Mouse (Mus musculus): Measurements from ENCODE around the gene Dscam. TPM values are rescaled to one million over a fixed set of nuclear protein-coding genes. Genes with fewer than 3 reads are reported as not detected.
A peak's percentile ranks its signal among the peaks of the same experiment; 100 is the strongest.

Dscam gene
- polyA plus RNA-seq, 1 experiment from 2014 or later, result 0.24 TPM

DNA sequence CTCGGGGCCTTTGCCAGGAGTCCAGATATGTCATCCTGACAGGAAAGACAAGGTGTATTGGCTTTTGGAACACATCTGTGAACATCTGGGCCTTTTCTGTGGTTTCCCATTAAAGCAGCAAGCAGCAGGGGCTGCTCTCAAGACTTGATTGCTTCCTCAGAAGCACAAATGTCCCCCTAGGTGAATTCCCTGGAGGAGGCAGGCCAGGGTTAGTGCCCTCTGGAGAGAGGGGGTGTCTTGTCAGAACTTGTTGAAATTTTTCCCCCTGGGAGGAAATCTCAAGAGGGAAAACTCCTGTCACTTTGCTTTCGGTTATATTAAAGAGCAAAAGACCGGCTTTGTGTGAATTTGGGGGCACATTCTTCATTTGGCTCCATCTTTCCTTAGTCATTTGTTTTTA lies 1.9 kb downstream of the Dscam start:
- no peaks in the 10 kb centered on the region for H3K36me3 ChIP-seq
- H3K9ac ChIP-seq, result no peak overlapping the region
- H3K4me2 ChIP-seq, result no peak overlapping the region
- WGBS, result 34% methylated on average over 3 of the region's 3 CpGs
- no peak overlapping the region for H3K27ac ChIP-seq
- H3K4me3 ChIP-seq (replicated peaks), result no peak overlapping the region
- H3K4me1 ChIP-seq, result 0 out of 2 replicates have a peak, but pooled peaks cover 7% of the 10 kb centered on the region
- H3K27me3 ChIP-seq (replicated peaks), result peaks cover 66% of the 10 kb centered on the region
- ATAC-seq (ENCODE audit: insufficient read depth, low FRiP score, low read depth), result no peak
- no peaks in the 10 kb centered on the region for H3K9me3 ChIP-seq

DNA sequence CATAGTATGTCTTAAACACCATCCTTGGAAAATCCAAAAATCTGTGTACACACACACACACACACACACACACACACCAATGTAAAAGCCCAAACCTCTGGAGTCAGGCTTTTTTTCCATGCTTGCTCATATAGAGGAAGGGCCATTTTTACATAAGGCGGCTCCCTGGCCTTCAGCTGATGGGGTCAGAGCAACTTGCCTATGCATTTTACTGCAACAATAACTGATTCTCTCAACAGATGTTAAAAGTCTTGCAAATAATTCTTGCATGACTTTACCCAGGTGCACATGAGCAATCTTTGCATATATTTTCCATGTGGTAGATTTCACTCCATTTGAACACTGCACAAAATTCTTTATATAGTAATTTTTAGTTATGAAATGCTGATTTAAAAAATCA lies 2.5 kb downstream of the Dscam start:
- no peak overlapping the region for H3K9ac ChIP-seq
- WGBS, result 86% methylated on average over 1 of the region's 1 CpGs
- no peak overlapping the region for H3K4me2 ChIP-seq
- 0 out of 2 replicates have a peak, but pooled peaks cover 7% of the 10 kb centered on the region for H3K4me1 ChIP-seq
- H3K27ac ChIP-seq, result no peak overlapping the region
- peaks cover 61% of the 10 kb centered on the region for H3K27me3 ChIP-seq (replicated peaks)
- no peak overlapping the region for H3K4me3 ChIP-seq (replicated peaks)
- H3K9me3 ChIP-seq, result no peaks in the 10 kb centered on the region
- H3K36me3 ChIP-seq, result no peaks in the 10 kb centered on the region
- ATAC-seq (ENCODE audit: insufficient read depth, low FRiP score, low read depth), result no peak

DNA sequence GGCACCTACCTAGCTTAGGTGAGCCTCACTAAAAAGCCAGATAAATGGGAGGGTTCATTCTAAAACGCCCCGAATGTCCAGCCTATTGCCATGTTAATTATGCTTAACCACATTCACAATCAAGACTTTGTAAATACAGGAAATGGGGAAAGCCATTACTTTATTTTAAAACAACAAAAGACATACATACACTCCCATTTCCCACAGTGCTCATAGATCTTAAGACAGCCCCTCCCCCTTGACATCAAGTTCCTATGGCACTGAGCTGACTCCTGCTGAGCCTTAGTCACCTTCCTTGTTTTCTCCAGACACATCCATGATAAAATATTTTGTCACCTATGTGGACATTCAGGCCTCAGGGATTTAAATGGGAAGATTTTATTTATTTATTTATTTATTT lies 4.4 kb downstream of the Dscam start:
- Histone ChIP-seq H3K4me1 (0 out of 2 replicates have a peak, but pooled peaks cover 7% of the 10 kb centered on the region), H3K9me3 (no peaks in the 10 kb centered on the region), H3K4me3 (replicated peaks) (no peak overlapping the region), H3K27ac (no peak overlapping the region), H3K27me3 (replicated peaks) (peaks cover 45% of the 10 kb centered on the region), H3K9ac (no peak overlapping the region), H3K4me2 (peak overlapping the region; percentile 65), H3K36me3 (no peaks in the 10 kb centered on the region)
- WGBS, result 43% methylated on average over 2 of the region's 2 CpGs
- ATAC-seq (ENCODE audit: insufficient read depth, low FRiP score, low read depth), result no peak

DNA sequence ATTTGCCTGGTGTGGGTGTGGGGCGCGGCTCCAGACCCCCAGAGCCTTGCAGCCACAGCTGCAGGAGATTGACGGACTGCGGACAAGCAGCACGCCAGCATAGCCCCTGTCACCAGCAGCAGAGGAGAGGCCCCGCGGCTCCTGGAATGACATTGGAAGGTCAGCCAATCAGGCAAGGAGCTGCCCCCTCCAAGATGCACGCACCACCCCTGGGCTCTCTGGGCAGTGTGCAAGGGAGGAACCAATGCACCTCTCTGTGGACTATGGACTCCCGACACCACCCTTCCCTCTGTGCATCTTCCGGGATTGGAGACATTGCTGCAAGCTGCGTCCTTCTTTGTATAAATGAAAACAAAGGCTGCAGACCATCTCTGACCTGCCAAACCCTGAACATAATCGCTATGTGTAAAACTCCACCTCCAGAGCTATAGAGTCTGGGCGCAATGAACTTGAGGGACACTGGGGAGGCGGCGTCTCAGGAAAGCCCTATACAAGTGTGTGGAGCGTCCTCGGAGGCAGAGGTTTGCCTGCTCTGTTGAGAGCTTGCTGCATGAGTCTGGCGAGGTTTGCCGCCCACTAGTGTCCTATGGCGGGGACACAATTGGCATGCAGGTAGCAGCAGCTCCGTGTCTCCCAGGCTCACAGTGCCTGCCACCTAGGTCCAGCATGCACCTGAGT lies 5.0 kb downstream of the Dscam start:
- Histone ChIP-seq H3K4me3 (replicated peaks) (peak overlapping the region; percentile 32), H3K4me1 (0 out of 2 replicates have a peak, but pooled peaks cover 7% of the 10 kb centered on the region), H3K9me3 (no peaks in the 10 kb centered on the region), H3K36me3 (no peaks in the 10 kb centered on the region), H3K27me3 (replicated peaks) (peaks cover 39% of the 10 kb centered on the region), H3K9ac (no peak overlapping the region), H3K27ac (no peak overlapping the region), H3K4me2 (peak overlapping the region; percentile 65)
- 4% methylated on average over 21 of the region's 21 CpGs for WGBS
- ATAC-seq (ENCODE audit: insufficient read depth, low FRiP score, low read depth), result peak; percentile 81

DNA sequence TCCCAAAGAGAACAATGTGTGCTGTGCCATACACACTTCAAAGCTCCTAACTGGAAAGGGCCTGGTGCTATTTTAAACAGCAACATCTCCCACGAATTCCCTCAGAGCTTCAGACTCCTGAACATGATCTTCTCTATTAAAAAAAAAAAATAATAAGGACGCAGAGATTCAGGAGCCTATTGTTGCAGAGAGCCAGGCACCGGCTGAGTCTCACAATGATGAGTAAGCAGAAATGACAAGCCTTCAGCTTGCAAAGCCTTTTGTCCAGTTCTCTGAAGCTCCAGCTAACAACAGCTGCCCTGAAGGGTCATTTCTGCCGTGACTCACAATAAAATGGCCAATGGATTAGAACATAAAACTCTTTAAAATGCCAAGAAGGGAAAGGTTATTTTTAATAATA lies 12.3 kb downstream of the Dscam start:
- H3K27me3 ChIP-seq (replicated peaks), result no peaks in the 10 kb centered on the region
- WGBS, result 66% methylated on average over 4 of the region's 4 CpGs
- ATAC-seq (ENCODE audit: insufficient read depth, low FRiP score, low read depth), result no peak

DNA sequence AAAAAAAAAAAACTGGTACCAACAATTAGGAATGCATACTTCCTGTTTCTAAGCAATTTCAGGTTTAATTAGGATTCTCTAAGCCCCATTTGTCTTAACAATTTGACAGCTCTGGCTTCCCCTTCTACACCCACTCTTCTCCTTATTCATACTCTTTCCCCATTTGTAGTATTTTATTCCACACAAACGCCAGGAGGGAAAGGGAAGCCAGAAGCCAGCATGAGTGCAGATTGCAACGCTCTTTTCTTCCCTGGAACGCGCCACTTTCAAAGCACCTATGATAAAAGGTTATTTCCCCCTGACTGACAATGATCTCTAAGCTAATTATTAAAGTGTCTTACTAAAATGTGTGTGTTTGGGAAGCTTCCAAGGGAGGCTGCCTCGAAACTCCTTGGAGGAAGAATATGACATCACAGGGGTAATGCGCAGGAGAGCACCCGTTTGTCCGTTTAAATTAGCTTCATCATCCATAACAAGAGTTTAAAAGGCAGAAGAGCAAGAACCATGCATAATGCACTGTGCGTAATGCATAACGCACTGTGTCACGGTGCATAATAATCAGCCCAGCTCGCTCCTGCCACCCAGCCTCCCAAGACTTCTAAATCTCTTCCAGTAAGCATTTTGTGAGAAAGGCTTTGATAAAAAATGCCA lies 25.9 kb downstream of the Dscam start:
- 76% methylated on average over 12 of the region's 12 CpGs for WGBS
- H3K27me3 ChIP-seq (replicated peaks), result no peaks in the 10 kb centered on the region
- no peak overlapping the region for H3K4me2 ChIP-seq
- H3K27ac ChIP-seq, result no peak overlapping the region
- H3K4me1 ChIP-seq, result no peaks in the 10 kb centered on the region
- H3K9ac ChIP-seq, result no peak overlapping the region
- no peaks in the 10 kb centered on the region for H3K9me3 ChIP-seq
- H3K36me3 ChIP-seq, result no peaks in the 10 kb centered on the region
- no peak overlapping the region for H3K4me3 ChIP-seq (replicated peaks)
- ATAC-seq (ENCODE audit: insufficient read depth, low FRiP score, low read depth), result no peak

More for the DNA sequence above, 12.3 kb downstream of the Dscam start:
- H3K4me1 ChIP-seq, result no peaks in the 10 kb centered on the region
- no peak overlapping the region for H3K27ac ChIP-seq
- H3K4me2 ChIP-seq, result no peak overlapping the region
- H3K9me3 ChIP-seq, result no peaks in the 10 kb centered on the region
- H3K36me3 ChIP-seq, result no peaks in the 10 kb centered on the region
- H3K4me3 ChIP-seq (replicated peaks), result no peak overlapping the region
- no peak overlapping the region for H3K9ac ChIP-seq

DNA sequence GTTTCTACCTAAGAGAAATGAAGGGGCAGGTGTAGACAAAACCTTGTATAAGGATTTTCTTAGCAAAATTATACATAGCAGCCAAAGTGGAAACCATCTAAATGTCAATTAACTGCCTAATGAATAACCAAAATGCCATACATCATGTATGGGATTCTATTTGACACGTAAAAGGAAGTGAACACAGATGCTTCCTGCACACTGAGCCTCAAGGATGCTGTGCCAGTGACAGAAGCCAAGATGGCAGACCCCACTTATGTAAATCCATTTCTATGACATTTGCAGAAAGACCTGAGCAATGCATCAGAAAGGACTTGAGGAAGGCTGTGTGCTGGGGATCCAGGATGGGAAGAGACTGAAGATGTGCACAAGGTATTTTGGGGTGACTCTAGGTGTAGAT lies 28.6 kb downstream of the Dscam start:
- no peaks in the 10 kb centered on the region for H3K27me3 ChIP-seq (replicated peaks)
- WGBS, result 87% methylated on average over 1 of the region's 1 CpGs
- ATAC-seq (ENCODE audit: insufficient read depth, low FRiP score, low read depth), result no peak

DNA sequence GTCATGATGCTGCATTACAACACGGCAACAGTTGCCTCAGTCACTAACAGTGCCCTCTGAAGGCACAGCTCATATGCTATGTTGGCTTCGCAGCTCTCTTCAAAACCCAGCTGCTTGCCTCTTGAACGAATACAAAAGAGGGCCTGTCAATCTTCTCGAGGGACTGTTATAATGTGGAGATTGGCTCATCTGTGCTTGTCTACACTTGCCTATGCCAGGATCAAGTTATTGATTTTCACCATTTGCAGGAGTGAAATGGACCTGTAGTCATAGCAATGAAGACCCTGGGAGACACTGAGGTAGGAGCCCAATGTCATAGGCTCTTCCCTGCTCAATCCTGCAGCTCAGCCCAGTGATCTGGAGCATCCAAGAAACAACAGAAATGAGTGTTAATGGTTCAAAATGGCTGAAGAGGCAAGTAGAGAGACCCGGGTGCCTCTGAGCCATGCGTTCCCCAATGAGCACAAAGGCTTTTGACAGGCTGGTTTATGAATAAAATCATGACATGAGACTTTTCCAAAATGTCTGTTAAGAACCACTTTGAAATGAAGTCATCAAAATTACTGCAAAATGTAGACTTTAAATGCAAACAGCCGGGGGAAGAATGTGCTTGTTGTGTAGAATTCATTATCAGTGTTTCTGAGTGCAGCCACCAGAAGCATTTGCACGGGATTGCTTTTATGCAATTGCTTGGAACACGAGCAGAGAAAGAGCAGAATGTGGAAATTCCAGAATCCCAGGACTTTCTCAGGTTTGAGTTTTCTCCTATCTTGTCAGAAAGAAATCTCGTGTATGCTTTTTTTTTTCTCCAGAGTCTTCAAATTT lies 35.3 kb downstream of the Dscam start:
- H3K9ac ChIP-seq, result no peak overlapping the region
- no peaks in the 10 kb centered on the region for H3K36me3 ChIP-seq
- H3K4me3 ChIP-seq (replicated peaks), result no peak overlapping the region
- WGBS, result 79% methylated on average over 10 of the region's 10 CpGs
- no peaks in the 10 kb centered on the region for H3K27me3 ChIP-seq (replicated peaks)
- H3K27ac ChIP-seq, result no peak overlapping the region
- H3K4me1 ChIP-seq, result no peaks in the 10 kb centered on the region
- no peak overlapping the region for H3K4me2 ChIP-seq
- no peak for ATAC-seq (ENCODE audit: insufficient read depth, low FRiP score, low read depth)
- no peaks in the 10 kb centered on the region for H3K9me3 ChIP-seq

More for the DNA sequence above, 28.6 kb downstream of the Dscam start:
- Histone ChIP-seq H3K4me1 (no peaks in the 10 kb centered on the region), H3K4me3 (replicated peaks) (no peak overlapping the region), H3K9me3 (no peaks in the 10 kb centered on the region), H3K36me3 (no peaks in the 10 kb centered on the region), H3K9ac (no peak overlapping the region), H3K4me2 (no peak overlapping the region), H3K27ac (no peak overlapping the region)

DNA sequence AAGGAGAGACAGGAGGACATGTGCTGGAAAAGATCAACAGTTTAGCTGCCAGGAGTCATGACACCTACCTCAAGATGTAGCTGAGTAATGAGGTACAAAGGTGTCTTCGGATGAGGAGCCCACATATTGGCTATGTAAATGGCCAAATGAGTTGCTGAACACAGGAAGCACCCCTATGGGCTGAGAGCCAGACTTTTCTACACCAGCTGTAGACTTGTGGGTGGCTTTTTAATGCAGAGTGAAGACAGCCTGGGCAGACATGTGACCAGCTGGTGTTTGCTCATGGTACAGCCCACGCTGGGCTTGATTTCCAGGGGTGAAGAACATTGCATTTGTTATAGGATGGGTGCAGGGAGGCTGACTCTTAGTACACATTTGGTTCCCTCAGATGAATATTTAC lies 43.3 kb downstream of the Dscam start:
- H3K4me3 ChIP-seq (replicated peaks), result no peak overlapping the region
- WGBS, result 52% methylated on average over 2 of the region's 2 CpGs
- no peak overlapping the region for H3K4me2 ChIP-seq
- no peaks in the 10 kb centered on the region for H3K4me1 ChIP-seq
- no peaks in the 10 kb centered on the region for H3K36me3 ChIP-seq
- H3K27me3 ChIP-seq (replicated peaks), result no peaks in the 10 kb centered on the region
- no peaks in the 10 kb centered on the region for H3K9me3 ChIP-seq
- no peak overlapping the region for H3K27ac ChIP-seq
- ATAC-seq (ENCODE audit: insufficient read depth, low FRiP score, low read depth), result no peak
- no peak overlapping the region for H3K9ac ChIP-seq

DNA sequence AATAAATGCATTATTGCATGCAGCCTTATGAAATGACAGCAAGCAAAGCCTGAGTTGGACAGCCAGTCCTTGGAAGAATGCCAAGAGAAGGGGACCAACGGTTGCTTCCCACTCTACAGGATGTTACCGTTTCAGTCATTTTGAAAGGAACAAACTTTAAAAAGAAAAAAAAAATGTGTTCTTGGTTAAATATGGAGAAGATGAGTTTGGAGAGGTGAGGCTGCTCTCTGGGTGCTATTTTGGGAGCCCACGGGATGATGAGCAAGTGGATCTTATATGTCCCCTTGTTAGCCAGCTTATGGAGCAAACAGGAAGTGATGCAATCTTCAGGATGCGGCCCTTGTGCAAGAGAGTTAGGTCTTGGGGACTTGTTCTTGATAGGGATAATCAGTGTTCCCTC lies 60.5 kb downstream of the Dscam start:
- Histone ChIP-seq H3K4me2 (no peak overlapping the region), H3K4me1 (no peaks in the 10 kb centered on the region), H3K9ac (no peak overlapping the region), H3K27me3 (replicated peaks) (no peaks in the 10 kb centered on the region), H3K36me3 (no peaks in the 10 kb centered on the region), H3K27ac (no peak overlapping the region), H3K4me3 (replicated peaks) (no peak overlapping the region), H3K9me3 (no peaks in the 10 kb centered on the region)
- ATAC-seq (ENCODE audit: insufficient read depth, low FRiP score, low read depth), result no peak
- WGBS, result 67% methylated on average over 4 of the region's 4 CpGs

DNA sequence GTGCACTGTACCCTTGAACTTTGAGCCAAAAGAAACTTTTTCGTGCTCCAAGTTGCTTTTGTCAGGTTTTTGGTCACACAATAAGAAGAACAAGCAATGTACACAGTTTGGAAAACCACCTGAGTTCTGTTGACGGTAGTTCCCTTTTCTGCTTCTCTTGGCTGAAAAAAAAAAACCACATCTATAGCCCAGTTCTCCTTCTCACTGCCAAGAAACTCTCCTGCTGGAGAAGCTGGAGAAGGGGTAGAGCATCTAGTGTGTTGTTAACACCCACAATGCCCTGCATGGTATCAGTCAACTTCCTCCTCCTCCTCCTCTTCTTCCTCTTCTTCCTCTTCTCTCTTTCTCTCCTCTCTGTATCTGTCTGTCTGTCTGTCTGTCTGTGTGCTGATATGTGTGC lies 65.3 kb downstream of the Dscam start:
- WGBS, result 65% methylated on average over 2 of the region's 2 CpGs
- Histone ChIP-seq H3K9ac (no peak overlapping the region), H3K36me3 (no peaks in the 10 kb centered on the region), H3K4me3 (replicated peaks) (no peak overlapping the region), H3K27ac (no peak overlapping the region), H3K9me3 (no peaks in the 10 kb centered on the region), H3K27me3 (replicated peaks) (no peaks in the 10 kb centered on the region), H3K4me1 (no peaks in the 10 kb centered on the region), H3K4me2 (no peak overlapping the region)
- ATAC-seq (ENCODE audit: insufficient read depth, low FRiP score, low read depth), result no peak

DNA sequence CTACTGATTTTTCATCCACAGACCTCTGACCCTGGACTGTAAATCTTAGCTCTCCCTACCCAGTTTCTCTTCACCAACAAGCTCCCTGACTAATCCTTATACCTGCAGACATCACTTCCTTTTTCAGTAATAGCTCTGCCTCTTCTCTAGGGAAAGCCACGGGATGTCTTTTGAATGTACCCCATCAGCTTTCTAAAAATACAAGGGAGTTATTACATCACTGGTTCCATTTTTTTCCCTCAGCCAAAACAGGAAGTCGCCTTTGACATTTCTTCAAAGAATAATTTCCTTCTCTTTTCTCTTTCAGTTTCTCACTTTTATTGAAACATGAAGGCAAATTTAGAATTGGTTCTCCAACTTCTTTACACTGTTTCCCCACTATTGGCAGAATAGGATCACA lies 67.5 kb downstream of the Dscam start:
- 60% methylated on average over 2 of the region's 2 CpGs for WGBS
- H3K27me3 ChIP-seq (replicated peaks), result no peaks in the 10 kb centered on the region
- no peaks in the 10 kb centered on the region for H3K4me1 ChIP-seq
- no peak for ATAC-seq (ENCODE audit: insufficient read depth, low FRiP score, low read depth)
- H3K36me3 ChIP-seq, result no peaks in the 10 kb centered on the region
- H3K27ac ChIP-seq, result no peak overlapping the region
- H3K4me3 ChIP-seq (replicated peaks), result no peak overlapping the region
- H3K4me2 ChIP-seq, result no peak overlapping the region
- no peak overlapping the region for H3K9ac ChIP-seq
- no peaks in the 10 kb centered on the region for H3K9me3 ChIP-seq

Data from stomach, embryonic 15.5 days (tissue).